Mouse (Mus musculus): ENCODE data around the gene Snx29. TPM values are rescaled to one million over a fixed set of nuclear protein-coding genes. Genes with fewer than 3 reads are reported as not detected.

Snx29 gene
- total RNA-seq, 2 experiments from 2014 or later: 18.0 to 26.7 TPM

DNA sequence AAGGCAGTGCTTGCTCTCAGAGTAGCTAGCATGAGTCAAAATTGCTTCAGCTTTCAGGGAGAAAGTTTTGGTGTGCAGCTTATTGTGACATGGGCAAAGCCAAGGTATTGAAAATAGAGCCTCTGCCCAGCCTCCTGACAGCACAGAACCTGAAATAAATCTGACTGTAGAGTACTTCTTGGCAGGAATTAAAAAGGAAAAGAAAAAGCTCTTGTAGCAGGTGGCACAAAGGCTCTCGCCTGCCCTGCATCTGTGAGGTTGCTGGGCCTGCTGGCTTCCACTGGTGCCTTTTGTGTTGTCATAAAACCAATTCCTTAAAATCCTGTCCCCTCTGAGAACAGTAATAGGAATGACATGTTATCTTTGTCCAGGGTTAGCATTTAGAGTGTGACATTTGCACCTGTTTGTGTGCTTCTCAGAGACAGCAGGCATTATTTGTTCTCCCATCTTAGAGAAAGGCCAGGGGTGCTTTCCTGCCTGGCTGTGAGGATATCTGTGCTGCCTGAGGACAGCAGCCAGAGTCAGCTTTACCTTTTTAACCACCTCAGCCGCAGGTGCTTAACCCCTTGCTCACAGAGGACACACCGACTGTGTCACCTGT lies 289.9 kb downstream of the Snx29 start:
- no peak for DNase-seq (ENCODE audit: low spot score in 2 of 2)
- intact Hi-C loops (cut with DNase I): no loop called here

DNA sequence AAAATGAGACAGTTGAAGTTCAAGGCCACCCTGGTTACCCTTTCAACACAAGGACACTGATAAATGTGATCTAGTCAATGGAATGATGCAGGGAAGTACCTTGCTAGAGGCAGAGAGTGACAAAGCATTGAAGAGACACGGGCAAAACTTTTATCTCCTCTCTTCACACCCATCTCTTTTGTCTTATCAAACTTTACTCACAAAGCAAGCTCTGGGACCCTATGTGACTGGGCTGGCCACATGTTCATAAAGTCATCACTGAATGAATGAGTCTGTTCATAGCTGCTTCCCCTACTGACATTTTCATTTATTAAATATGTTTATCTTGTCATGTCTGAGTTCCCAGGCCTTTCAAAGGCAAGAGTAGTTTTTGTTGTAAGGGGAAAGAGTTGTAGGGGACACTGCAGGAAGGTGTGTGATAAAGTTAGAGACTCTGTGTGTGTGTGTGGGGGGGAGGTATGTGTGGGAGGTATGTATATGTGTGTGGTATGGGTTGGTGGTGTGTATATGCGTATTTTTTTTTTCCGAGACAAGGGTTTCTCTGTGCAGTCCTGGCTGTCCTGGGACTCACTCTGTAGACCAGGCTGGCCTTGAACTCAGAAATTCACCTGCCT lies 291.8 kb downstream of the Snx29 start:
- intact Hi-C loops (cut with DNase I): loop anchor here (5.0 kb wide), 1 partner anchor 87 kb away; no protein-coding TSS in a partner anchor
- no peak for DNase-seq (ENCODE audit: low spot score in 2 of 2)

DNA sequence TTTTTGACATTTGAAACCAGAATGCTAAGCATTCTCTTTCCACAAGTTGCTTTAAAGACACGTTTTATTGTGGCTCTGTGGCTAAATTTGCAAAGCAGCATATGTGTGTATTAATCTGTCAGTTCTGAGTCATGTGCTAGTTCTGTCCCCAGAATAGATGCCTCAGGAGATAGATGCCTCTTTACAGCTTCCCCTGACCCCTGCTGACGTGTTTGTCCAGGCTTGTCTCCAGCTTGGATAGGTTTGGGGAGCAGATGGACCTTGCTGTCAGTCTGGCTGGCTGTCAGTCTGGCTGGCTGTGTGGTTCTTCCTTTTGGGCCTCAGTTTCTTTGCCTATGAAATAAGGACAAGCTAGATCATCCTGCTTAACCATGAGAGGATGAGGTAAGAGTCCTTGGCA lies 292.9 kb downstream of the Snx29 start:
- peak in 1 of 2 experiments; percentile 53 for DNase-seq (ENCODE audit: low spot score in 2 of 2)

GRCm38 (mm10) chr16:11619951-11620350 lies 297.2 kb downstream of the Snx29 start:
- DNase-seq (ENCODE audit: low spot score in 2 of 2): no peak
- intact Hi-C loops (cut with DNase I): loop anchor here (5.0 kb wide), 1 partner anchor 93 kb away; no protein-coding TSS in a partner anchor

More for the DNA sequence above, 292.9 kb downstream of the Snx29 start:
- intact Hi-C loops (cut with DNase I): loop anchor here (5.0 kb wide), 1 partner anchor 88 kb away; no protein-coding TSS in a partner anchor

- intact Hi-C loops (cut with DNase I): no loop called here
- no peak for DNase-seq (ENCODE audit: low spot score in 2 of 2)
These were observed 298.3 kb downstream of the Snx29 start for GRCm38 (mm10) chr16:11621042-11621441.

DNA sequence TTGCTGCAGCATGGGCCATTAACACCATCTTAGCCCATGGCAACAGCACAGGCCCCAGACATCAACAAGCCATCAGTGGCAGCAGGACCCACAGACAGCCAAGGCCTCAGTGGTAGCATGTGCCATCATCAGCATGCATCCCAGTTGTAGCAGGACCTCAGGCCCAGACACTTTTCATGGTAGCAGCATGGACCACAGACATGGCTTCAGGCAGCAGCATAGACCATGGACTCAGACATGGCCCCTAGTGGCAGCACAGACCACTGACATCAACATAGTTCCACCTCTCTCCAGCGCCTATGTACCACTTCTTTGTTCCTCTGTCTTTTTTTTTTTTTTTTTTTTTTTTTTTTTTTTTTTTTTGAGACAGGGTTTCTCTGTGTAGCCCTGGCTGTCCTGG lies 299.0 kb downstream of the Snx29 start:
- intact Hi-C loops (cut with DNase I): no loop called here

DNA sequence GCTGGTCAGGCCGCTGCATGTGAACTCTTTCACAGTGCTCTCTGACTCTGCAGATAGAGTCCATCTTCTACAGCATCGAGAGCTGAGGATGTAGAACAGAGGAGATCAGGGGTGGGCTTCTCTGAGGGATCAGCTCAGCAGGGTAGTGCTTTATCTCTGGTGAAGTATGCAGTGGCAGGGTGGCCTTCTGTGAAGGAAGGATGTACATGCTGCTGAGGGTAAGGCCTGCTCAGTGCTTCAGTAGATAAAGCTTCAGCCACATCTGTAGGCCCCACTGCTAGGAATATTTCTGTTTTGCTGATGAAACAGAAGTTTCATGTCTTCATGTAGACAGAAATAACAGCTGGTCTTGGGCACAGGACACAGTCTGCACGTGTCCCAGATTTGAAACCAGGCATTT lies 300.3 kb downstream of the Snx29 start:
- no peak for DNase-seq (ENCODE audit: low spot score in 2 of 2)
- intact Hi-C loops (cut with DNase I): no loop called here

More for the DNA sequence above, 299.0 kb downstream of the Snx29 start:
- no peak for DNase-seq (ENCODE audit: low spot score in 2 of 2)

- DNase-seq (ENCODE audit: low spot score in 2 of 2): no peak
- intact Hi-C loops (cut with DNase I): no loop called here
These were observed 301.4 kb downstream of the Snx29 start for GRCm38 (mm10) chr16:11624121-11624520.

DNA sequence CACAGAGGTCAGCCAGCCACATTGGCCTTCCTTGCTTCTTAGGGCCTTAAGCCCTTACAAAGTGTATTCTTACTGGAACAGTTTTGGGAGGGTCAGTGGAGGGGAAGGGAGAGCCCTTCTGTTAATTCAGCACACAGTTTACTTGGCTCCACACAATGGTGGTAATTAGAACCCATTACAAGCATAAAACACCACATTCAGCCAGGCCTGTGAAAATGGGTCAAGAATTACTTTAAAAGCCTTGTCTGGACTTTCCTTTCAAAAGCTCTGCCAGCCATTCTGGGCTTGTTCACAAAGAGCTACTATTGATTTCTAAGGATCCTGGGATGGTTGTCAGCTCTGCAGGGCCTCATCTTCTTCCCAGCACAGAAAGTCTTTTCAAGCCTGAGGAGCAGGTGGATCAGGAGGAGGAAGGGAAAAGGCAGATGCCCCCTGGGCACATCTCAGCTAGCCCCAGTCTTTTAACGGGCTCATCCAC lies 303.3 kb downstream of the Snx29 start:
- intact Hi-C loops (cut with DNase I): no loop called here
- DNase-seq (ENCODE audit: low spot score in 2 of 2): no peak

GRCm38 (mm10) chr16:11626616-11627015 lies 303.9 kb downstream of the Snx29 start:
- intact Hi-C loops (cut with DNase I): no loop called here
- no peak for DNase-seq (ENCODE audit: low spot score in 2 of 2)

- intact Hi-C loops (cut with DNase I): no loop called here
- DNase-seq (ENCODE audit: low spot score in 2 of 2): no peak
These were observed 305.3 kb downstream of the Snx29 start for GRCm38 (mm10) chr16:11627866-11628638.

GRCm38 (mm10) chr16:11629704-11630103 lies 307.0 kb downstream of the Snx29 start:
- DNase-seq (ENCODE audit: low spot score in 2 of 2): no peak
- intact Hi-C loops (cut with DNase I): no loop called here

DNA sequence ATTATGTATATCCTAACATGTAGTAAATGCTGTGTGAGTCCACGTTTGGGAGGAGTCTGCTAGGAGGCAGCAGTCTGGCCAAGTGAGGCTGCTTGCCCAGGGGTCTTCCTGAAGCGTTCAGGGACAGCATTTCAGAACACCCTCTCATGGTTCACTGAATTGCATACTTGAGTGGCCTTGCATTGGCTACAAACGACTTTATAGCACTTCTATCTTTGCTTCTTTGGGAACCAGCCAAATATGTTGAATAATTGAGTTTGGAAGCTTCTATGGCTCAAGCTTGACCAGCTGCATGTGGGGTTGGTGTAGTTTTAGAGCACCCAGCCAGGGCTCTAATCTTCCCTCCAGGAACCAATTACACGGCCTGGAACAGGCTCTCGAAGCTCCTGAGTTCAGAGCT lies 307.8 kb downstream of the Snx29 start:
- intact Hi-C loops (cut with DNase I): no loop called here
- DNase-seq (ENCODE audit: low spot score in 2 of 2): no peak

- no peak for DNase-seq (ENCODE audit: low spot score in 2 of 2)
- intact Hi-C loops (cut with DNase I): no loop called here
These were observed 309.6 kb downstream of the Snx29 start for GRCm38 (mm10) chr16:11632205-11632747.

- intact Hi-C loops (cut with DNase I): no loop called here
- DNase-seq (ENCODE audit: low spot score in 2 of 2): no peak
These were observed 313.6 kb downstream of the Snx29 start for GRCm38 (mm10) chr16:11636196-11636733.

GRCm38 (mm10) chr16:11636902-11637301 lies 314.2 kb downstream of the Snx29 start:
- no peak for DNase-seq (ENCODE audit: low spot score in 2 of 2)
- intact Hi-C loops (cut with DNase I): no loop called here

GRCm38 (mm10) chr16:11637794-11638193 lies 315.1 kb downstream of the Snx29 start:
- DNase-seq (ENCODE audit: low spot score in 2 of 2): no peak
- intact Hi-C loops (cut with DNase I): no loop called here

- no peak for DNase-seq (ENCODE audit: low spot score in 2 of 2)
- intact Hi-C loops (cut with DNase I): no loop called here
These were observed 316.0 kb downstream of the Snx29 start for GRCm38 (mm10) chr16:11638739-11639138.

- peak in 1 of 2 experiments; percentile 65 for DNase-seq (ENCODE audit: low spot score in 2 of 2)
- intact Hi-C loops (cut with DNase I): no loop called here
These were observed 317.2 kb downstream of the Snx29 start for GRCm38 (mm10) chr16:11639936-11640335.

DNA sequence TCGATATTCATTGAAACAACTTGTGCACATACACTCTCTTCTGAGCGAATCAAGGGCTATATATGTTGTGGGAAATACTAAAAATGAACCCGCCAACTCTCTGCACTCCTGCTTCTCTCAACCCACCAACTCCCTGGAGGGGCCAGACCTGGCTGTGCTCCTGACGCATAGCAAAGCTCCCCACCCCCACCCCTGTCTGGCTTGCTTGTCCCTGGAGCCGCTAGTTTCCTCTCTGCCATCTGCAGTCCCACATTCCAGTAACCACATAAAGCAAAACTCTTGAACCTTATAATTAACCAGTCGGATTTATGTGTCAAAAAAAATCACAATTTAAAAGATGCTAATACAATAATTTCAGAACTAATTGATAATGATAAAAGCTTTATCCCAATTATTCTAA lies 320.9 kb downstream of the Snx29 start:
- DNase-seq (ENCODE audit: low spot score in 2 of 2): no peak
- intact Hi-C loops (cut with DNase I): no loop called here
